Mouse (Mus musculus): ENCODE data around the gene Figla. TPM values are rescaled to one million over a fixed set of nuclear protein-coding genes. Genes with fewer than 3 reads are reported as not detected.
"Not testable (repeated sequence)": the region's sequence is repeated elsewhere in the genome, so short reads cannot be mapped to it uniquely, and the experiment has no call there.

The Figla gene
- polyA plus RNA-seq, 1 experiment from 2014 or later, result not detected

GRCm38 (mm10) chr6:86003405-86003925 is 12.5 kb upstream of the Figla start:
- ATAC-seq (ENCODE audit: insufficient read depth, low FRiP score, low read depth), result no peak
- peaks cover 4% of the 10 kb centered on the region; the same call in 1 of the 2 replicates for H3K4me1 ChIP-seq
- H3K36me3 ChIP-seq, result no peaks in the 10 kb centered on the region
- no peaks in the 10 kb centered on the region for H3K27me3 ChIP-seq (replicated peaks)
- no peak overlapping the region for H3K4me3 ChIP-seq (replicated peaks)
- H3K9ac ChIP-seq, result no peak overlapping the region
- no peak overlapping the region for H3K4me2 ChIP-seq
- no peak overlapping the region for H3K27ac ChIP-seq
- H3K9me3 ChIP-seq, result no peaks in the 10 kb centered on the region
- 68% methylated on average over 18 of the region's 18 CpGs for WGBS

GRCm38 (mm10) chr6:86004271-86005148 is 11.5 kb upstream of the Figla start:
- no peak overlapping the region for H3K9ac ChIP-seq
- 12% methylated on average over 18 of the region's 18 CpGs for WGBS

GRCm38 (mm10) chr6:86009980-86010379 is 6.0 kb upstream of the Figla start:
- Histone ChIP-seq H3K36me3 (no peaks in the 10 kb centered on the region), H3K27ac (no peak overlapping the region), H3K9me3 (no peaks in the 10 kb centered on the region), H3K27me3 (replicated peaks) (no peaks in the 10 kb centered on the region), H3K4me1 (no peaks in the 10 kb centered on the region), H3K4me3 (replicated peaks) (no peak overlapping the region), H3K9ac (no peak overlapping the region), H3K4me2 (no peak overlapping the region)
- WGBS, result 34% methylated on average over 4 of the region's 4 CpGs
- ATAC-seq (ENCODE audit: insufficient read depth, low FRiP score, low read depth), result no peak

More at GRCm38 (mm10) chr6:86004271-86005148, 11.5 kb upstream of the Figla start:
- Histone ChIP-seq H3K27ac (no peak overlapping the region), H3K9me3 (no peaks in the 10 kb centered on the region), H3K27me3 (replicated peaks) (no peaks in the 10 kb centered on the region), H3K36me3 (no peaks in the 10 kb centered on the region), H3K4me3 (replicated peaks) (0 out of 2 replicates have a peak overlapping the region, but pooled peaks have one; percentile 12), H3K4me2 (peak overlapping the region; percentile 50), H3K4me1 (peaks cover 4% of the 10 kb centered on the region; the same call in 1 of the 2 replicates)
- ATAC-seq (ENCODE audit: insufficient read depth, low FRiP score, low read depth), result peak; percentile 82

GRCm38 (mm10) chr6:86014812-86015211 is 1.2 kb upstream of the Figla start:
- not testable (repeated sequence) for H3K4me2 ChIP-seq; H3K9ac ChIP-seq; H3K9me3 ChIP-seq; H3K4me3 ChIP-seq (replicated peaks); H3K36me3 ChIP-seq; ATAC-seq (ENCODE audit: insufficient read depth, low FRiP score, low read depth); H3K27me3 ChIP-seq (replicated peaks); H3K27ac ChIP-seq; H3K4me1 ChIP-seq
- 64% methylated on average over 5 of the region's 5 CpGs for WGBS

- Histone ChIP-seq H3K27me3 (replicated peaks) (no peaks in the 10 kb centered on the region), H3K4me1 (no peaks in the 10 kb centered on the region; the same call in 1 of the 2 replicates), H3K9me3 (no peaks in the 10 kb centered on the region), H3K9ac (no peak overlapping the region), H3K4me2 (no peak overlapping the region), H3K36me3 (no peaks in the 10 kb centered on the region), H3K27ac (no peak overlapping the region), H3K4me3 (replicated peaks) (no peak overlapping the region)
- 81% methylated on average over 23 of the region's 23 CpGs for WGBS
- ATAC-seq (ENCODE audit: insufficient read depth, low FRiP score, low read depth), result no peak
Observed at GRCm38 (mm10) chr6:86016793-86017350, 901 bp downstream of the Figla start.

GRCm38 (mm10) chr6:86019415-86020237 is 3.7 kb downstream of the Figla start:
- no peak overlapping the region for H3K4me3 ChIP-seq (replicated peaks)
- no peak overlapping the region for H3K4me2 ChIP-seq
- H3K27ac ChIP-seq, result no peak overlapping the region
- H3K9me3 ChIP-seq, result no peaks in the 10 kb centered on the region
- no peak for ATAC-seq (ENCODE audit: insufficient read depth, low FRiP score, low read depth)
- WGBS, result 49% methylated on average over 4 of the region's 4 CpGs
- no peaks in the 10 kb centered on the region for H3K27me3 ChIP-seq (replicated peaks)
- H3K36me3 ChIP-seq, result no peaks in the 10 kb centered on the region
- no peaks in the 10 kb centered on the region; the same call in 1 of the 2 replicates for H3K4me1 ChIP-seq
- H3K9ac ChIP-seq, result no peak overlapping the region

- Histone ChIP-seq H3K4me3 (replicated peaks) (no peak overlapping the region), H3K27me3 (replicated peaks) (no peaks in the 10 kb centered on the region), H3K9me3 (no peaks in the 10 kb centered on the region), H3K27ac (no peak overlapping the region), H3K4me1 (no peaks in the 10 kb centered on the region; the same call in 1 of the 2 replicates), H3K9ac (no peak overlapping the region), H3K36me3 (no peaks in the 10 kb centered on the region), H3K4me2 (no peak overlapping the region)
- 44% methylated on average over 3 of the region's 3 CpGs for WGBS
- ATAC-seq (ENCODE audit: insufficient read depth, low FRiP score, low read depth), result no peak
Observed at GRCm38 (mm10) chr6:86020948-86021347, 5.0 kb downstream of the Figla start.

- WGBS, result 83% methylated on average over 8 of the region's 8 CpGs
- peaks cover 18% of the 10 kb centered on the region for H3K27me3 ChIP-seq (replicated peaks)
- ATAC-seq (ENCODE audit: insufficient read depth, low FRiP score, low read depth), result no peak
- H3K9ac ChIP-seq, result no peak overlapping the region
- no peaks in the 10 kb centered on the region for H3K36me3 ChIP-seq
- H3K27ac ChIP-seq, result no peak overlapping the region
- H3K9me3 ChIP-seq, result no peaks in the 10 kb centered on the region
- no peak overlapping the region for H3K4me3 ChIP-seq (replicated peaks)
- H3K4me2 ChIP-seq, result no peak overlapping the region
- H3K4me1 ChIP-seq, result peaks cover 12% of the 10 kb centered on the region; the same call in 1 of the 2 replicates
Observed at GRCm38 (mm10) chr6:86026632-86027292, 10.8 kb downstream of the Figla start.

- peak overlapping the region; percentile 47 for H3K4me3 ChIP-seq (replicated peaks)
- no peaks in the 10 kb centered on the region for H3K9me3 ChIP-seq
- H3K27ac ChIP-seq, result no peak overlapping the region
- H3K9ac ChIP-seq, result no peak overlapping the region
- H3K36me3 ChIP-seq, result no peaks in the 10 kb centered on the region
- H3K4me1 ChIP-seq, result peaks cover 12% of the 10 kb centered on the region; the same call in 1 of the 2 replicates
- 61% methylated on average over 2 of the region's 2 CpGs for WGBS
- H3K27me3 ChIP-seq (replicated peaks), result peaks cover 18% of the 10 kb centered on the region
- ATAC-seq (ENCODE audit: insufficient read depth, low FRiP score, low read depth), result no peak
- peak overlapping the region; percentile 95 for H3K4me2 ChIP-seq
Observed at GRCm38 (mm10) chr6:86028150-86028549, 12.2 kb downstream of the Figla start.

GRCm38 (mm10) chr6:86028601-86029322 is 12.8 kb downstream of the Figla start, which contains the start of gene Add2:
Add2 (plus strand) TSS chr6:86028681.
- Histone ChIP-seq H3K27ac (no peak within 1 kb of the TSS), H3K27me3 (replicated peaks) (peaks cover 18% of the 10 kb centered on the region), H3K9ac (peak within 1 kb of the TSS; percentile 12; the same call in 1 of the 2 replicates), H3K4me1 (peaks cover 12% of the 10 kb centered on the region; the same call in 1 of the 2 replicates), H3K4me3 (replicated peaks) (peak within 1 kb of the TSS; percentile 47), H3K4me2 (peak within 1 kb of the TSS; percentile 95), H3K36me3 (no peaks in the 10 kb centered on the region), H3K9me3 (no peaks in the 10 kb centered on the region)
- 1% methylated on average over 56 of the region's 56 CpGs for WGBS
- ATAC-seq (ENCODE audit: insufficient read depth, low FRiP score, low read depth), result no peak; the same call in 1 of the 2 replicates

Data from stomach, embryonic 15.5 days (tissue).